Mouse (Mus musculus) heart, embryonic 12.5 days (tissue): ENCODE data around the gene Ube2e1. TPM values are rescaled to one million over a fixed set of nuclear protein-coding genes. Genes with fewer than 3 reads are reported as not detected.

ENCODE experiments used
- ATAC-seq: fragments of 200-750 bp; cut with Nextera tagmentation; 2 replicates; pipeline ENCODE4 v1.8.0; 2017; ENCODE audit warnings: moderate TSS enrichment, moderate library complexity; ENCODE audit not compliant: insufficient number of reproducible peaks, low FRiP score
- H3K27ac ChIP-seq: fragments of 300-500 bp; sonication (generic); 2 replicates; pipeline ENCODE4 v1.5.1; 2016; ENCODE audit warnings: mild to moderate bottlenecking, moderate library complexity; ENCODE audit not compliant: poor library complexity, severe bottlenecking
- H3K27me3 ChIP-seq: fragments of 300-500 bp; sonication (generic); replicated peaks from 2 replicates; pipeline ENCODE4 v1.6.1; 2016; ENCODE audit warnings: mild to moderate bottlenecking, moderate library complexity
- H3K36me3 ChIP-seq: fragments of 300-500 bp; sonication (generic); 2 replicates; pipeline ENCODE4 v1.6.1; 2016; ENCODE audit warnings: mild to moderate bottlenecking, moderate library complexity
- H3K4me1 ChIP-seq: fragments of 300-500 bp; sonication (generic); replicated peaks from 2 replicates; pipeline ENCODE4 v1.6.1; 2016; ENCODE audit warnings: mild to moderate bottlenecking
- H3K4me2 ChIP-seq: fragments of 300-500 bp; sonication (generic); 2 replicates; pipeline ENCODE4 v1.6.1; 2016; ENCODE audit warnings: mild to moderate bottlenecking, moderate library complexity
- H3K4me3 ChIP-seq: fragments of 300-500 bp; sonication (generic); 2 replicates; pipeline ENCODE4 v1.5.1; 2016; ENCODE audit warnings: mild to moderate bottlenecking
- H3K9ac ChIP-seq: fragments of 300-500 bp; sonication (generic); 2 replicates; pipeline ENCODE4 v1.6.1; 2016; ENCODE audit warnings: mild to moderate bottlenecking, moderate library complexity
- H3K9me3 ChIP-seq: fragments of 300-500 bp; sonication (generic); replicated peaks from 2 replicates; pipeline ENCODE4 v1.6.1; 2016; ENCODE audit warnings: mild to moderate bottlenecking, moderate library complexity
- WGBS: fragments of 180-500 bp; shearing (Covaris S2); methylation state at CpG from one replicate; pipeline ENCODE4 v1.1.7; 2016; 5-methylcytosine and 5-hydroxymethylcytosine counted together
- polyA plus RNA-seq: library from polyadenylated mRNA; unstranded; fragments of >200 nt; fragmentation: Nextera tagmentation; extraction: Ambion mirVana; gene quantifications from 2 replicates; pipeline ENCODE4 v1.2.1, GENCODE M21; 2016

The Ube2e1 gene
- polyA plus RNA-seq, 1 experiment from 2014 or later, result 57.4 TPM

- peak overlapping the region; percentile 46 for H3K4me2 ChIP-seq
- H3K4me3 ChIP-seq, result no peak overlapping the region
- H3K4me1 ChIP-seq, result peaks cover 15% of the 10 kb centered on the region
- ATAC-seq, result peak; percentile 51; the same call in 1 of the 2 replicates
- no peak overlapping the region for H3K27ac ChIP-seq
- WGBS, result 45% methylated on average over 11 of the region's 11 CpGs
- no peak overlapping the region for H3K9ac ChIP-seq
- no peaks in the 10 kb centered on the region for H3K9me3 ChIP-seq
- H3K36me3 ChIP-seq, result peaks cover 3% of the 10 kb centered on the region; the same call in 1 of the 2 replicates
- H3K27me3 ChIP-seq, result peaks cover 4% of the 10 kb centered on the region
These were observed 13.9 kb downstream of the Ube2e1 start for GRCm38 (mm10) chr14:18317457-18318411.

DNA sequence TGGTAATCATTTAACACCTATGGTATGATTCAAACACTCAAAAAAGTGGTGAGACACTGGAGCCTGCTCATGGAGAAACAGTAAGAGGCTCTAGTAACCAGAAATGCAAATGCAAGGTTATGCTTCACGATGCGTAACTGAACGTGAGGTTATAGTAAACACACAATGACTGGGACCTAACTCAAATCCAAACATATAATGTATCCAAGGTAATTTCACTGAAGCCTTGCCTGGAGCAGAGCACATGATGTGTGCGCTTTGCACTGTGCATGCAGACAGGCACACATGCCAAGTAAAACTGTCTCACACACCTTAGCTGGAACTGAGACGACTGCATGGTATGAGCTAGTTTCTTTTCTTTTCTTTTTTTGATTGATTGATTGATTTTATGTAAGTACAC lies 27.5 kb downstream of the Ube2e1 start:
- Histone ChIP-seq H3K4me1 (peaks cover 28% of the 10 kb centered on the region), H3K36me3 (peaks cover 9% of the 10 kb centered on the region; the same call in 1 of the 2 replicates), H3K27me3 (peaks cover under 1% of the 10 kb centered on the region; the same call in 1 of the 2 replicates), H3K4me3 (no peak overlapping the region), H3K9me3 (0 out of 2 replicates have a peak, but pooled peaks cover 2% of the 10 kb centered on the region), H3K27ac (no peak overlapping the region), H3K4me2 (no peak overlapping the region), H3K9ac (no peak overlapping the region)
- no peak for ATAC-seq
- WGBS, result 93% methylated on average over 5 of the region's 5 CpGs

DNA sequence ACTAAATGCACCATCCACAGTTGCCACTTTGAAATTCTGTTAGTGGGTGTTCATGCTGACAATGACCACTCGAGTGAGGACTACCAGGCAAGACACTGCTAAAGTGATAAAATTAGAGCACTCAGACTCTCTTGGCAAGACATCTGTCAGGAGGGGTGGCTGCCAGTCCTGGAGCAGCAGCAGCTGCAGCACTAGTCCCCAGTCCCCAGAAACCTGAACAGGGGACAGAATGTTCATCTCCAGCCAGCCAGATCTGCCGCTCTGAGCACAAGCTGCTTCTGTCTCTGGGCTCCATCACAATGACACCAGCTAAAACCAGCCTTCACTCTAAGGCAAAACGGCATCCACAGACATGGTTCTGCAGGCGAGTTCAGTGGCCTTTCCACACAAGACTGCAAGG lies 28.4 kb downstream of the Ube2e1 start:
- H3K4me1 ChIP-seq, result peaks cover 28% of the 10 kb centered on the region
- WGBS, result 24% methylated on average over 4 of the region's 4 CpGs
- H3K9ac ChIP-seq, result no peak overlapping the region
- peak overlapping the region; percentile 19; the same call in 1 of the 2 replicates for H3K27ac ChIP-seq
- peaks cover 6% of the 10 kb centered on the region for H3K27me3 ChIP-seq
- 0 out of 2 replicates have a peak, but pooled peaks cover 2% of the 10 kb centered on the region for H3K9me3 ChIP-seq
- no peak overlapping the region for H3K4me2 ChIP-seq
- H3K4me3 ChIP-seq, result no peak overlapping the region
- ATAC-seq, result peak; percentile 36; the same call in 1 of the 2 replicates
- peaks cover 9% of the 10 kb centered on the region; the same call in 1 of the 2 replicates for H3K36me3 ChIP-seq

DNA sequence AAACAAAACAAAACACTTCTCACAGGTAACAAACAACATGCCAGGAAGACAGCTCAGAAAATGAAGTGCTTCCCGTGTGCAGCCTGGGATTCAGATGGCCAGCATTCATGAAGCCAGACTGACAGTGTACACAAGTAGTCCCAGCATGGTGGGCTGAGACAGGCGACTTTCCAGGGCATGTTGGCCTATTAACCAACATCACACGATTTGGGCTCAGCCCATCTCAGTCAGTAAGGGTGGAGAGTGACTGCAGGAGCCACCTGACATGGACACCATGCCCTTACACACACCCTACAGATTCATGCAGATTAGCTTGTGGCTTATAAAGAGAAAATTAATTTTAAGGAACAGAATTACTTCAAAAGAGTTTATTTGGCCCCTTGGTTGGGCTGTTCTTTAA lies 28.9 kb downstream of the Ube2e1 start:
- Histone ChIP-seq H3K9ac (no peak overlapping the region), H3K27ac (no peak overlapping the region), H3K27me3 (peaks cover 6% of the 10 kb centered on the region), H3K36me3 (peaks cover 9% of the 10 kb centered on the region; the same call in 1 of the 2 replicates), H3K4me1 (peaks cover 28% of the 10 kb centered on the region), H3K4me2 (no peak overlapping the region), H3K4me3 (no peak overlapping the region), H3K9me3 (0 out of 2 replicates have a peak, but pooled peaks cover 2% of the 10 kb centered on the region)
- ATAC-seq, result no peak
- 62% methylated on average over 3 of the region's 3 CpGs for WGBS

- ATAC-seq, result no peak
- H3K9ac ChIP-seq, result no peak overlapping the region
- peaks cover 6% of the 10 kb centered on the region for H3K27me3 ChIP-seq
- no peak overlapping the region for H3K27ac ChIP-seq
- H3K4me1 ChIP-seq, result peaks cover 28% of the 10 kb centered on the region
- H3K4me3 ChIP-seq, result no peak overlapping the region
- no peak overlapping the region for H3K4me2 ChIP-seq
- 32% methylated on average over 3 of the region's 3 CpGs for WGBS
- 0 out of 2 replicates have a peak, but pooled peaks cover 2% of the 10 kb centered on the region for H3K9me3 ChIP-seq
- peaks cover 9% of the 10 kb centered on the region; the same call in 1 of the 2 replicates for H3K36me3 ChIP-seq
These were observed 30.1 kb downstream of the Ube2e1 start for GRCm38 (mm10) chr14:18301591-18301990.

GRCm38 (mm10) chr14:18300676-18301075 lies 31.0 kb downstream of the Ube2e1 start:
- 86% methylated on average over 2 of the region's 2 CpGs for WGBS
- Histone ChIP-seq H3K27ac (no peak overlapping the region), H3K4me3 (no peak overlapping the region), H3K36me3 (peaks cover 7% of the 10 kb centered on the region; the same call in 1 of the 2 replicates), H3K4me2 (no peak overlapping the region), H3K27me3 (peaks cover 6% of the 10 kb centered on the region), H3K4me1 (peaks cover 28% of the 10 kb centered on the region), H3K9me3 (0 out of 2 replicates have a peak, but pooled peaks cover 2% of the 10 kb centered on the region), H3K9ac (no peak overlapping the region)
- ATAC-seq, result no peak

- Histone ChIP-seq H3K4me1 (peaks cover 23% of the 10 kb centered on the region), H3K36me3 (no peaks in the 10 kb centered on the region; the same call in 1 of the 2 replicates), H3K27me3 (peaks cover 6% of the 10 kb centered on the region), H3K27ac (no peak overlapping the region), H3K9me3 (no peaks in the 10 kb centered on the region), H3K4me3 (no peak overlapping the region), H3K4me2 (no peak overlapping the region), H3K9ac (no peak overlapping the region)
- WGBS, result 86% methylated on average over 2 of the region's 2 CpGs
- no peak for ATAC-seq
These were observed 32.8 kb downstream of the Ube2e1 start for GRCm38 (mm10) chr14:18298874-18299273.

GRCm38 (mm10) chr14:18297441-18297840 lies 34.2 kb downstream of the Ube2e1 start:
- 73% methylated on average over 2 of the region's 2 CpGs for WGBS
- no peak overlapping the region for H3K9ac ChIP-seq
- no peak for ATAC-seq
- no peak overlapping the region for H3K4me2 ChIP-seq
- H3K9me3 ChIP-seq, result no peaks in the 10 kb centered on the region
- H3K4me3 ChIP-seq, result no peak overlapping the region
- peaks cover 6% of the 10 kb centered on the region for H3K27me3 ChIP-seq
- peaks cover 10% of the 10 kb centered on the region for H3K4me1 ChIP-seq
- H3K36me3 ChIP-seq, result no peaks in the 10 kb centered on the region; the same call in 1 of the 2 replicates
- no peak overlapping the region for H3K27ac ChIP-seq

DNA sequence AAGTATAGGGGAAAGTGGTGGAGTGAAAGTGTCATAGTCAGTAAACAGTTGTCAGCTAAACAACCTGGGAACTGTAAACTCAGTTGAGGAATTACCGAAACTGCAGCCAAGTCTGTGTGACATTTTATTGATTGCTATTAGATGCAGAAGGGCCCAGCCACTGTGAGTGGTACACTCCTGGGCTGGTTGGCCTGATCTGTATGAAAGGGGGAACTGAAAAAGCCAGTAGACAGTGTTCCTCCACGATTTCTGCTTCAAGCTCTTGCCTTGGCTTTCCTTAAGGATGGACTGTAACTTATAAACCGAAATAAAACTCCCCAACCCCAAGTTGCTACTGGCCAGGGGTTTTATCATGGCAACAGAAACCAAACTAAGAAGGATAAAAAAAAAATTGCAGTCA lies 39.1 kb downstream of the Ube2e1 start:
- WGBS, result 86% methylated on average over 3 of the region's 3 CpGs
- Histone ChIP-seq H3K4me3 (no peak overlapping the region), H3K27ac (no peak overlapping the region), H3K9me3 (no peaks in the 10 kb centered on the region), H3K27me3 (no peaks in the 10 kb centered on the region), H3K36me3 (no peaks in the 10 kb centered on the region; the same call in 1 of the 2 replicates), H3K4me2 (no peak overlapping the region), H3K9ac (no peak overlapping the region), H3K4me1 (no peaks in the 10 kb centered on the region)
- no peak for ATAC-seq

DNA sequence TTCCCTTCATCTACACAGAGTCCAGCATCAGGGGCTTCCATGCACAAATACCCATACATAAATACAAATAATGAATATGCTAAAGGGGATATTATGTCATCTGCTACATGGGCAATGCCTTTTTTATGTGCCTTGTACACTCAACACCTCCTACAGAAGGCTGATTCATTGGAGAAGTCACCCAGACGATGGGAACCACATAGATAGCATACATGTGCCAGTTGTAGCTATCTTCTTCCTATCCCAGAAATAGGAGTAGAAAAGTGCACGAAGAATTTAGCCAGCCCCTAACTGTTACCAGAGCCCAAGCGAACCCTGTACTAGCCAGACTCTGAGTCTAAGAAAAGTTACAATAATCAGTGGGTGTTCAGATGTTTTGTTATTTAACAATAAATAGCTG lies 39.5 kb downstream of the Ube2e1 start:
- 67% methylated on average over 3 of the region's 3 CpGs for WGBS
- H3K4me2 ChIP-seq, result no peak overlapping the region
- H3K27me3 ChIP-seq, result no peaks in the 10 kb centered on the region
- H3K27ac ChIP-seq, result no peak overlapping the region
- no peak for ATAC-seq
- H3K4me3 ChIP-seq, result no peak overlapping the region
- no peak overlapping the region for H3K9ac ChIP-seq
- H3K4me1 ChIP-seq, result peaks cover 4% of the 10 kb centered on the region; the same call in 1 of the 2 replicates
- H3K9me3 ChIP-seq, result no peaks in the 10 kb centered on the region
- no peaks in the 10 kb centered on the region; the same call in 1 of the 2 replicates for H3K36me3 ChIP-seq

DNA sequence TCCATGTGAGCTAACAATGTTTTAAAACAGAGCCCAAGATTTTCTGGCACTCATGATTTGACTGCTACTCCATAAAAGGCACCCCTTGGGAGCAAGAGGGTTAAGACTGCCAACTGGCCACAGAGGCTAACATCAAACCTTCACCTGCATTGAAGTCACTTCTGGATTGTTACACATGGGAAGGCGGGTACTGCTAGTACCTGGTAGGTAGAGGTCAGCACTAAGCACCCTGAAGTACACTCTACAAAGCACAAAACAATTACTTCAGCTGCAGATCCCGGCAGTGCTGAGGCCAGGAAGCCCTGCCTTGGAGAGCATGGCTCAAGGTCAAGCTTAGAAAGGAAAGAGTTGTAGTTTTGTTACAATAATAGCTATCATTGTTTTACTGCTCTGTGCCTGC lies 44.3 kb downstream of the Ube2e1 start:
- H3K4me2 ChIP-seq, result no peak overlapping the region
- H3K27me3 ChIP-seq, result no peaks in the 10 kb centered on the region
- 52% methylated on average over 2 of the region's 2 CpGs for whole genome bisulfite sequencing
- H3K9ac ChIP-seq, result no peak overlapping the region
- peaks cover 7% of the 10 kb centered on the region; the same call in 1 of the 2 replicates for H3K4me1 ChIP-seq
- no peak overlapping the region for H3K27ac ChIP-seq
- no peaks in the 10 kb centered on the region for H3K9me3 ChIP-seq
- no peak for ATAC-seq
- 0 out of 2 replicates have a peak, but pooled peaks cover 3% of the 10 kb centered on the region for H3K36me3 ChIP-seq
- no peak overlapping the region for H3K4me3 ChIP-seq
